Mouse (Mus musculus) MEL (cell line): ENCODE measurements around the gene Vopp1. TPM values are rescaled to one million over a fixed set of nuclear protein-coding genes. Genes with fewer than 3 reads are reported as not detected.

ENCODE experiments used
- DNase-seq: peaks from one replicate; pipeline ENCODE4 v3.0.0; 2011; ENCODE audit warnings: low read depth, low spot score
- H3K27ac ChIP-seq: 2 replicates; pipeline ENCODE4 v1.5.1; 2012; ENCODE audit warnings: low read depth, mild to moderate bottlenecking, control low read depth, low read length, moderate library complexity; ENCODE audit not compliant: control insufficient read depth
- H3K27me3 ChIP-seq, 2 experiments: fragments of 150-350 bp in 1 of 2; sonication (generic) in 1 of 2; 2 replicates each; pipeline ENCODE4 v1.6.1; 2012; ENCODE audit warnings: low read length in 2 of 2, mild to moderate bottlenecking in 2 of 2, improper control_type of control experiment in 1 of 2, moderate library complexity in 1 of 2; ENCODE audit not compliant: insufficient read depth in 2 of 2, control insufficient read depth in 1 of 2
- H3K36me3 ChIP-seq, 2 experiments: 2 replicates each; pipeline ENCODE4 v1.6.1; 2012 to 2014; ENCODE audit warnings: low read length in 2 of 2, improper control_type of control experiment in 1 of 2, inconsistent platforms in 1 of 2, mild to moderate bottlenecking in 1 of 2; ENCODE audit not compliant: insufficient read depth in 2 of 2, control insufficient read depth in 1 of 2
- H3K4me1 ChIP-seq, 2 experiments: fragments of 150-350 bp in 1 of 2; sonication (generic) in 1 of 2; 2 replicates each; pipeline ENCODE4 v1.6.1; 2012; ENCODE audit warnings: low read length in 2 of 2, improper control_type of control experiment in 1 of 2, mild to moderate bottlenecking in 1 of 2; ENCODE audit not compliant: insufficient read depth in 2 of 2, control insufficient read depth in 1 of 2
- H3K4me3 ChIP-seq, 2 experiments: fragments of 150-350 bp in 1 of 2; sonication (generic) in 1 of 2; 2 replicates each; pipeline ENCODE4 v1.5.1; 2012; ENCODE audit warnings: low read depth in 2 of 2, low read length in 2 of 2, mild to moderate bottlenecking in 2 of 2, moderate library complexity in 2 of 2, control low read depth in 1 of 2, improper control_type of control experiment in 1 of 2; ENCODE audit not compliant: control insufficient read depth in 1 of 2, insufficient read depth in 1 of 2
- H3K79me2 ChIP-seq: 2 replicates; pipeline ENCODE4 v1.6.1; 2012; ENCODE audit warnings: mild to moderate bottlenecking, low read length, moderate library complexity; ENCODE audit not compliant: control insufficient read depth, poor library complexity, insufficient read depth
- H3K9ac ChIP-seq: 2 replicates; pipeline ENCODE4 v1.6.1; 2012; ENCODE audit warnings: low read depth, mild to moderate bottlenecking, control low read depth, low read length, moderate library complexity; ENCODE audit not compliant: control insufficient read depth, poor library complexity, severe bottlenecking
- H3K9me3 ChIP-seq: fragments of 150-350 bp; sonication (generic); replicated peaks from 2 replicates; pipeline ENCODE4 v1.6.1; 2012; ENCODE audit warnings: mild to moderate bottlenecking, low read length, improper control_type of control experiment, moderate library complexity; ENCODE audit not compliant: insufficient read depth
- BHLHE40 ChIP-seq: IDR thresholded peaks from 2 replicates; pipeline ENCODE4 v1.6.1; 2012; ENCODE audit warnings: low read depth, mild to moderate bottlenecking, inconsistent platforms, low read length, improper control_type of control experiment, borderline replicate concordance
- CHD2 ChIP-seq: IDR thresholded peaks from 2 replicates; pipeline ENCODE4 v1.6.1; 2011; ENCODE audit warnings: low read length, improper control_type of control experiment
- CTCF ChIP-seq, 3 experiments: IDR thresholded peaks in 2 of 3; conservative IDR thresholded peaks in 1 of 3; 2 replicates each; pipeline ENCODE4 v1.5.1; 2011 to 2012; ENCODE audit warnings: low read length in 3 of 3, low read depth in 2 of 3, mild to moderate bottlenecking in 2 of 3, improper control_type of control experiment in 1 of 3, inconsistent platforms in 1 of 3, mixed read lengths in 1 of 3, moderate library complexity in 1 of 3; ENCODE audit not compliant: control insufficient read depth in 1 of 3, insufficient read depth in 1 of 3, poor library complexity in 1 of 3, severe bottlenecking in 1 of 3
- E2F4 ChIP-seq: IDR thresholded peaks from 2 replicates; pipeline ENCODE4 v1.6.1; 2011; ENCODE audit warnings: low read depth, low read length, improper control_type of control experiment, borderline replicate concordance
- ELF1 ChIP-seq: IDR thresholded peaks from 2 replicates; pipeline ENCODE4 v1.6.1; 2014; ENCODE audit warnings: low read depth, mild to moderate bottlenecking, inconsistent platforms, low read length, improper control_type of control experiment, moderate library complexity
- EP300 ChIP-seq, 2 experiments: IDR thresholded peaks; 2 replicates each; pipeline ENCODE4 v1.6.1; 2011; ENCODE audit warnings: improper control_type of control experiment in 2 of 2, low read length in 2 of 2, low read depth in 1 of 2, mild to moderate bottlenecking in 1 of 2
- ETS1 ChIP-seq: IDR thresholded peaks from 2 replicates; pipeline ENCODE4 v1.6.1; 2012; ENCODE audit warnings: low read depth, mild to moderate bottlenecking, inconsistent platforms, low read length, improper control_type of control experiment, moderate library complexity
- GABPA ChIP-seq: IDR thresholded peaks from 2 replicates; pipeline ENCODE4 v1.6.1; 2012; ENCODE audit warnings: low read depth, mild to moderate bottlenecking, inconsistent platforms, low read length, improper control_type of control experiment, moderate library complexity
- HCFC1 ChIP-seq: IDR thresholded peaks from 2 replicates; pipeline ENCODE4 v1.6.1; 2012; ENCODE audit warnings: low read depth, mild to moderate bottlenecking, inconsistent platforms, low read length, improper control_type of control experiment, moderate library complexity
- MAZ ChIP-seq: IDR thresholded peaks from 2 replicates; pipeline ENCODE4 v1.6.1; 2012; ENCODE audit warnings: low read depth, mild to moderate bottlenecking, inconsistent platforms, low read length, improper control_type of control experiment
- MYB ChIP-seq: IDR thresholded peaks from 2 replicates; pipeline ENCODE4 v1.6.1; 2011; ENCODE audit warnings: mild to moderate bottlenecking, low read depth, low read length, improper control_type of control experiment
- MYC ChIP-seq: IDR thresholded peaks from 2 replicates; pipeline ENCODE4 v1.6.1; 2011; ENCODE audit warnings: low read depth, mild to moderate bottlenecking, low read length, improper control_type of control experiment, moderate library complexity
- NELFE ChIP-seq: IDR thresholded peaks from 2 replicates; pipeline ENCODE4 v1.6.1; 2011; ENCODE audit warnings: low read depth, low read length, improper control_type of control experiment
- NRF1 ChIP-seq: IDR thresholded peaks from 2 replicates; pipeline ENCODE4 v1.6.1; 2014; ENCODE audit warnings: low read depth, mild to moderate bottlenecking, inconsistent platforms, low read length, improper control_type of control experiment, moderate library complexity; ENCODE audit not compliant: poor library complexity, insufficient read depth, severe bottlenecking
- RCOR1 ChIP-seq: IDR thresholded peaks from 2 replicates; pipeline ENCODE4 v1.6.1; 2012; ENCODE audit warnings: low read depth, mild to moderate bottlenecking, inconsistent platforms, low read length, improper control_type of control experiment
- SIN3A ChIP-seq: IDR thresholded peaks from 2 replicates; pipeline ENCODE4 v1.6.1; 2012; ENCODE audit warnings: low read length, improper control_type of control experiment, inconsistent platforms
- TAL1 ChIP-seq: IDR thresholded peaks from 2 replicates; pipeline ENCODE4 v1.6.1; 2012; ENCODE audit warnings: mild to moderate bottlenecking, inconsistent platforms, low read length, moderate library complexity, mixed read lengths
- TCF12 ChIP-seq: IDR thresholded peaks from 2 replicates; pipeline ENCODE4 v1.6.1; 2014; ENCODE audit warnings: low read depth, mild to moderate bottlenecking, inconsistent platforms, low read length, improper control_type of control experiment, moderate library complexity
- USF2 ChIP-seq, 2 experiments: IDR thresholded peaks; 2 replicates each; pipeline ENCODE4 v1.6.1; 2011 to 2012; ENCODE audit warnings: improper control_type of control experiment in 2 of 2, low read length in 2 of 2, borderline replicate concordance in 1 of 2, inconsistent platforms in 1 of 2, low read depth in 1 of 2, mild to moderate bottlenecking in 1 of 2; ENCODE audit not compliant: insufficient read depth in 1 of 2
- ZC3H11A ChIP-seq: IDR thresholded peaks from 2 replicates; pipeline ENCODE4 v1.6.1; 2012; ENCODE audit warnings: low read depth, mild to moderate bottlenecking, inconsistent platforms, low read length, improper control_type of control experiment
- ZKSCAN1 ChIP-seq: IDR thresholded peaks from 2 replicates; pipeline ENCODE4 v1.6.1; 2012; ENCODE audit warnings: low read depth, mild to moderate bottlenecking, inconsistent platforms, low read length, improper control_type of control experiment, moderate library complexity
- ZNF384 ChIP-seq: IDR thresholded peaks from 2 replicates; pipeline ENCODE4 v1.6.1; 2012; ENCODE audit warnings: low read depth, mild to moderate bottlenecking, inconsistent platforms, low read length, improper control_type of control experiment
- polyA plus RNA-seq, 2 experiments: library from polyadenylated mRNA; stranded (reverse) in 1 of 2; unstranded in 1 of 2; fragments of >175 nt in 1 of 2; fragments of >200 nt in 1 of 2; gene quantifications; 2 replicates each; pipeline versions ENCODE4 v1.2.1 to v1.2.4; 2012; ENCODE audit warnings: low replicate concordance in 2 of 2, low read depth in 1 of 2; ENCODE audit not compliant: insufficient read length in 2 of 2, insufficient read depth in 1 of 2, missing spikeins in 1 of 2
- total RNA-seq: library from RNA; depleted of rRNA; stranded (reverse); fragments of 300-350 nt; gene quantifications from 2 replicates; pipeline ENCODE4 v1.2.3, GENCODE M21; 2012

Gene Vopp1
- total and polyA plus RNA-seq, 3 experiments, result 14.2 to 17.0 TPM; not detected in 1

DNA sequence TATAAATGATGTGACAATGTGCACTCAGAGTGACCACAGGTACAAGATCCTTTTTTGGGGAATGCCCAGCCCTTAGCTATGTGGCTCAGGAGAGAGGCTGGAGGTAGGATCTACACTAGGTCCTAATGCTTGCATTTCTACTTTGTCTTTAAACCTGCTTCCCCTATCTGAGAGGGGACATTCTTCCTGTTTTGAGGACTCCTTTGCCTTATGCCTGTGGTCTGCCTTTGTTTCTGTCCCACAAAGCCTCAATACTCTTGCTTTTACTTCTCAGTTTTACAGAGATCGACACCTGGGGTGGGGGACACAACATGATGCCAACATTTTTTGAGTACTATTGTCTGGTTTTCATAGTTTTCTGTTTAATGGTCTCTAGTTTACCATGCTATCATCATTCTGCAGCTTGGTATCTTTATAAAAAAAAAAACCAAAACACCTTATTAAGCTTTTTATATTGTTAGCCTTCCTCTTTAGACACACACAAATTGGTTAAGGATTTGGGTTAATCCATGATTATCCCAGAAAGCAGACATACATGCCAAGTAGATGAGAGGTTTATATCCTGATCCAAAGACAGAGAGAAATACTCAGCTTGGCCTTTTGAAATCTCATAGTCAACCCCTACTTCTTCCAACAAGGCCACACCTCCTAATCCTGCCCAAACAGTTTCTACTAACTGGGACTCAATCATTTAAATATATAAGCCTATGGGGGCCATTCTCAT is 54.3 kb downstream of the Vopp1 start:
- H3K27ac ChIP-seq, result 0 out of 2 replicates have a peak overlapping the region, but pooled peaks have one; percentile 19
- no peak for TF ChIP-seq RCOR1
- 0 out of 2 replicates have a peak, but pooled peaks have one; percentile 20 for TF ChIP-seq TAL1
- TF ChIP-seq CTCF (IDR thresholded peaks at IDR 0.05 in 2 of 3, conservative IDR thresholded peaks at IDR 0.05 in 1 of 3; ENCODE audit: control insufficient read depth in 1 of 3, insufficient read depth in 1 of 3, low read depth in 2 of 3, low read length in 3 of 3, poor library complexity in 1 of 3, severe bottlenecking in 1 of 3), result no peak
- TF ChIP-seq SIN3A, result peak; percentile 25; the same call in 1 of the 2 replicates
- TF ChIP-seq EP300 (IDR thresholded peaks at IDR 0.05; ENCODE audit: low read depth in 1 of 2, low read length in 2 of 2), result 0 out of 4 replicates have a peak, but pooled peaks of 1 of the 2 experiments have one; percentile 12
- TF ChIP-seq ZNF384, result 0 out of 2 replicates have a peak, but pooled peaks have one; percentile 30
- 0 out of 2 replicates have a peak, but pooled peaks have one; percentile 17 for TF ChIP-seq ELF1
- H3K9me3 ChIP-seq, result no peaks in the 10 kb centered on the region
- no peaks in the 10 kb centered on the region for H3K79me2 ChIP-seq
- H3K4me3 ChIP-seq, result no peak overlapping the region
- peaks cover 0 to 42% of the 10 kb centered on the region in 2 experiments; a peak in 2 of 4 replicates for H3K36me3 ChIP-seq
- no peak overlapping the region for H3K9ac ChIP-seq
- DNase-seq, result peak; percentile 67
- no peaks in the 10 kb centered on the region for H3K27me3 ChIP-seq
- H3K4me1 ChIP-seq, result peaks cover 21 to 29% of the 10 kb centered on the region in 2 experiments

DNA sequence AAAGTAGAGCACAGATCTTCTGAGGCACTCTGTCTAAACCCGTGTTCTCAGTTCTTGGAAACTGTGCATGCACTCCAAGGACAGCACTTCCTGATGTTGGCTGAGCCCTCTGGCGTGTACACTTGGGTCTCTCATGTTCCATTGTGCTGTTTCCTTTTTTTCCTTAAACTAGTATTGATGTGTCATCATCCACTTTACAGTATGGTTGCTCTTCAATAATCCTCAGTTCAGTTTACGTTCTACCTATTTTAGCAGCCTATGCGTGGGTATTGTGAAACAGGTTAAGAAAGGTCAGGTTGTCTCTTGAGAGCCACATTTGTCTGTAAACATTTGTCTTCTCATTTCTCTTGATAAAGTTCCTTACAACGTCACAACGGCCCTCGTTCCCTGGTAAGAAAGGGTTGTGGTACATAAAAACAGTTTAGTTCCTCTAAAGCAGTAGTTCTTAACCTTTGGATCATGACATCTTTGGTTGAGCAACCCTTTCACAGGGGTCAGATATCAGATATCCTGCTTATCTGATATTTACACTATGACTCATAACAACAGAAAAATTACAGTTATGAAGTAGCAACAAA is 55.9 kb downstream of the Vopp1 start:
- DNase-seq, result no peak
- Histone ChIP-seq H3K4me1 (peaks cover 27 to 43% of the 10 kb centered on the region in 2 experiments), H3K79me2 (no peaks in the 10 kb centered on the region), H3K36me3 (peaks cover 0 to 52% of the 10 kb centered on the region in 2 experiments; a peak in 2 of 4 replicates), H3K4me3 (no peak overlapping the region)
- TF ChIP-seq NRF1 (no peak), MAZ (no peak), BHLHE40 (no peak), MYB (no peak), NELFE (no peak), USF2 (IDR thresholded peaks at IDR 0.05; ENCODE audit: borderline replicate concordance in 1 of 2, insufficient read depth in 1 of 2, low read depth in 1 of 2, low read length in 2 of 2) (no peak), TCF12 (no peak), GABPA (no peak), TAL1 (no peak), MYC (no peak), EP300 (IDR thresholded peaks at IDR 0.05; ENCODE audit: low read depth in 1 of 2, low read length in 2 of 2) (no peak), CHD2 (no peak), ZC3H11A (no peak), ETS1 (no peak), HCFC1 (no peak), E2F4 (no peak), ZKSCAN1 (no peak)
- TF ChIP-seq, all 39 proteins: peak for 0
- H3K27me3 ChIP-seq, result no peaks in the 10 kb centered on the region
- H3K9me3 ChIP-seq, result no peaks in the 10 kb centered on the region
- no peak overlapping the region for H3K27ac ChIP-seq
- H3K9ac ChIP-seq, result no peak overlapping the region
